Mouse (Mus musculus): ENCODE data around the gene Skida1.
A peak's percentile ranks its signal among the peaks of the same experiment; 100 is the strongest.
"Not testable (repeated sequence)": the region's sequence is repeated elsewhere in the genome, so short reads cannot be mapped to it uniquely, and the experiment has no call there.

The Skida1 gene

DNA sequence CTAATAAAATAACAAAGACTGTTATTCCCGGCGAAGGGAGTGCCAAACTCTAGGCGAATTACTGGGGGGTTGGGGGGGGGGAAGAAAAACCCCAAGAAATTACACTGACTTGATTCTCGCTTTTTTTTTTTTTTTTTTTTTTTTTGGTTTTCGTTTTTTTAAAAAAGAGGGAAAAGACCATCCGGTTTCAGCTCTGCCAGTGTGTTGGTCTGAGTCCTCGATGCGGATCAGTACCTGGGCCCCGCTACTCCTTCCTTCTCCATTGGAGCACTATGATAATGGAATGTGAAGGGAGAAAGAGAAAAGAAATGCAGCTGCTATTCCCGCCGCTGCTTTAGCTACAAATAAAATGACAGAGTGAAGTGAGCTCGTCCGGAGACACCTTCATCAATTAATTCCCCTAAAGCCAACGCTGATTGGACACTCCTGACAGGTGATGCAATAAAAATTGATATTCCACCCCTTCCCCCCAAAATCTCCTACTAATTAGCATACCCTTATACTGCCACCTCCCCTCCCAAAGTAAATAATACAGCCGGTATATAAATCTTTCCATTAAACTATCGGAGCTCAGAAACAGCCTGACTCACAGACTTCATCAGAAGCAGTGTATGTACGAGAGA is at the start of gene Skida1:
TSS of gene Skida1 (minus strand) at position 599 of the 623 bp plus-strand sequence.
- peak; percentile 85 for DNase-seq (ENCODE audit: low read depth, low spot score)

DNA sequence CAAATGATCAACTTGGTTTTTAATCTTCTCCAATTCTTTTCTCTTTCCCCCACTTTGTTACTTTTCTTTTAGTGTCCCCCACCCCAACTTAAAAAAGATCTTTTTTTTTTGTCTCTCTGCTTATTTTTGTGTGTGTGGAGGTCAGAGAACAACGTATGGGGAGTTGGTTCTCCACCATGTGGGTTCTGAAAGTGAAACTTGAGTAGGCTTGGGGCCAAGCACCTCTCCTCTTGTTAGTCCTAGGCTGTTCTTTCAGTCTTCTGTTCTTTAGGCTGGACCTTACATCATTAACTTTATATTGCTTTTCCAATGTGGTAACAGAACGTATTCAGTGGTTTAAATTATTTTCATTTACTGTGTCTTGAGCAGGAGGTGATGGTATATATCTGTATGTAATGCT is 47.0 kb upstream of the Skida1 start:
- DNase-seq (ENCODE audit: low read depth, low spot score) = no peak

DNA sequence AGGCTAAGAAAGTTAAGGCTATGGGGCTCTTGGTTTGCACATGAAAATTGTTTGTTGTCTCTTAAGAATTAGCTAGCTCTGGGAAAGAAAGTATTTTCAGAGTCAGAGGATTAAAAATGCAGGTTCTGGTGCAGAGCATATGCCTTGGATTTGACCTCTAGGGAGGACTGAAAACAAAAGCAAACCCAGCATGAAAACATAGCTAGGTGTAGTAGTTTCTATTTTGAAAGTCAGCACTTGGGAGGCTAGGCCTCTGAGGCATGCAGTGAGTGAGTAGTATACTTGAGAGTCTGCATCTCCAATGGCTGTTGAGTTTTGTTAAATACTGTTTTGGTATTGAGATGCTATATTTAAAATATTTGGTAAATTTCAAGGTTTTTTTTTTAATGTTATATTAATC is 45.5 kb upstream of the Skida1 start:
- no peak for DNase-seq (ENCODE audit: low read depth, low spot score)

DNA sequence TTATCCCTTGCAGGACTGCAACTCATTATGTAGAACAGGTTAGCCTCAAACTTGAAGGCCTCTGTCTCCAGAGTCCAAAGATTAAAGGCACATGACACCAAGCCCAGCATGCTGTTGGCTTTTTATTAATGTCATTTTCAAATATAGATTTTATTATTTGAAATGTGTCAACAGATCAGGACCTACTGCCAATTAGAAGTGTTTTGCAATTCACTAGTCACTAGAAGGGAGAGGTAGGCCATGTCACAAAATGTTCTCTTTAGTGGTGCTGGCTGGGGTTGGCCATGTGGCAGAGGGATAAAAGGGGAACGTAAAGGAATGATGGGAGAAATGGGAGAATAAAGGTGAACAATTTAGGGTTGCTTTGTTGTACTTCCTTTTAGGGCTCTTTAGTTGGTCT is 45.0 kb upstream of the Skida1 start:
- no peak for DNase-seq (ENCODE audit: low read depth, low spot score)

DNA sequence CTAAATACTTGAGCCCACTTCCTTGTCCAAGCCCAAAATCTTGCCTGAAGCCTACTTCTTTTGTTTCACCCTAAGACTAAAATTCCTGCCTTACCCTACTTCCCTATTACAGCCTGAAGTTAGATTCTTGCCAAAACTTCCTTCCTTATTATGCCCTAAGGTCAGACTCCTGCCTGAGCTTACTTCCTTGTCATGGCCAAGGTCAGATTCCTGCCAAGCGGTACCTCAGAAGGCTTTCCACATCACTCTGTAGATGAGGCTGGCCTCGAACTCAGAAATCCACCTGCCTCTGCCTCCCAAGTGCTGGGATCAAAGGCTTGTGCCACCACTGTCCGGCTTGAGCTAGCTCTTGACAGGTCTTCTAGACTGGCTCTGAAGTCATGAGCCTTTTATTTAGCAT is 38.8 kb upstream of the Skida1 start:
- DNase-seq (ENCODE audit: low read depth, low spot score) = not testable (repeated sequence)

DNA sequence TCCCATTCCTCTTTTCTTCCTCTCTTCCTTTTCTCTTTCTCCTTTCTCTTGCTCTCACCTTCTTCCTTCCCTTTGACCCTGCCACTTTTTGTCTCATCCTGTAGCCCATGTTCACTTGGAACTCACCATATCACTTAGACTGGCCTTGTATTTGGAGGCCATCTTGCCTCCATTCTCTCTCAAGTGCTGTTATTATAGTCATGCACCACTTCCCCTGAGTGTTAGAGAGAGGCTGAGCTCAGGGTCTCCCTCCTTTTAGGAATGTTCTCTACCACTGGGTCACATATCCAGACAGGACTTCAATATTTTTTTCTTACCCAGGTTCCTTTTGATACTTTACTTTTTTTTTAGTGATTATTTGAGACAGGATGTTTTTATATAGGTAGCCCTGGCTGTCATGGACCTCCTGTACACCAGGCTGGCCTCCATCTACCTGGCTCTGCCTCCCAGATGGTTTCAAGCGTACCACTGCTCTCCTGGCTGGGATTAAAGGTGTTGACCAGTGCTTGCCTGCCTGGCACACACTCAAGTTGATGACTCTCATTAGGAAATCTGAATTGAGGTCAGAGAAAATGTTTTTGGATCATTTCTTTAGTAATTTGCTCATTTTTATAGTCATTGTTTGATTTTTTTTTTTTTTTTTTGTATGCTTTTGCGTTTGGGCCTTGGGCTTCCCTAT is 31.5 kb upstream of the Skida1 start:
- DNase-seq (ENCODE audit: low read depth, low spot score) = no peak

DNA sequence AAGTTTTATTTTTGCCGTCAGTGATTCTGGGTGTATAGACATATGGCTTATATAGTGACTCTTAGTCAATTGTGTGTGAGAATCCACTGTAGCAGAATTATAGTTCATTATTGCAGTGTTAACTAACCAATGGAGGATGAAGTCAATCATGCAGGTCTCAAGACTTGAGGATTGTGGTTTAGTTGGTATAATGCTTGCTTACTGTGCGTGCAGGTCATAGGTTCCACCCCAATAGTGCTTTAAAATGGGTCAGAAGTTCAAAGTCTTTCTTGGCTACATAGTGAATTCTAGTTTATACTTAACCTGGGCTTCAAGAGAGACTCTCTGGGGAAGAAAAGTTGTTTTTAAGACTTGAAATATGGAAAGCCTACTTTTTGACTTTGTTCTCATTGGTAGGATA is 23.1 kb upstream of the Skida1 start:
- no peak for DNase-seq (ENCODE audit: low read depth, low spot score)

DNA sequence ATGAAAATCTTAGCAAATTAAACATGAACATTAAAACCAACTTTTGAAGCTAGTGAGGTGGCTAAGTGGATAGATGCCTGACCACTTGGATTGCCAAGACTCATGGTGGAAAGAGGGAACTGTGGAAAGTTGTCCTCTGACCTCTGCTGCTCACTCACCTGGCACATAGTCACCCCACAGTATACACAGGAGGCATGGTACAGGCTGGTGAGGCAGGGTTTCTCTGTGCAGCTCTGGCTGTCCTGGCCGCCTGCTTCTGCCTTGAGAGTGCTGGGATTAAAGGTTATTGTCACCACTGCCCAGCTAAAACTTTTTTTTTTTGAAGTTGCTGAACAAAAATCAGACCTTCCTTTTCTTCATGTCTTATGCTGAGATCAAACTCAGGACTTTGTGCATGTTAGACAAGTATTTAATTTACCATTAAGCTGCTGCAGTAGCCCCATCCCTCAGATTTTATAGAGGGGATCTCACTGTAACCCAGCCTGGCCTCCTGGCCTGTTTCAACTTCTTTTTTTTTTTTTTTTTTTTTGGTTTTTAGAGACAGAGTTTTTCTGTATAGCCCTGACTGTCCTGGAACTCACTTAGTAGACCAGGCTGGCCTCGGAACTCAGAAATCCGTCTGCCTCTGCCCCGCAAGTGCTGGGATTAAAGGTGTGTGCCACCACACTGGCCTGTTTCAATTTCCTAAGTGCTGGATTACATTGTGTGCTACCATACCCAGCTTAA is 19.4 kb upstream of the Skida1 start:
- DNase-seq (ENCODE audit: low read depth, low spot score) = no peak

DNA sequence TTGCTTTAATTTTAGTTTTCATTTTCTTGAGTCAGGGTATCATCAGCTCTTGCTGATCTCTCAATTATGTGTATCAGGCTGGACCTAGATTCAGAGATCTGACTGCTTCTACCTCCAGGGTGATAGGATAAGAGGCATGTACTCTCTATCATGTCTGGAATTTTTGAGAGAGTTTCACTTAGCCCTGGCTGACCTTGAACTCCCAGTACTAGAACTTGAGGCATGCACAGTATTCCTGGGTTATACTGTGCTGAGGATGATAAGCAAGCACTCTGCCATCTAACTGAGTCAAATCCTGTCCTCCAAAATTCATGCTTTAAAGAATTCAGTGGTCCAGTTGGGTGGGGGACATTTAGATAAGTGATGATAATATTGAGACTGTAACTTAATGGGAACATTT is 17.6 kb upstream of the Skida1 start:
- DNase-seq (ENCODE audit: low read depth, low spot score) = no peak

DNA sequence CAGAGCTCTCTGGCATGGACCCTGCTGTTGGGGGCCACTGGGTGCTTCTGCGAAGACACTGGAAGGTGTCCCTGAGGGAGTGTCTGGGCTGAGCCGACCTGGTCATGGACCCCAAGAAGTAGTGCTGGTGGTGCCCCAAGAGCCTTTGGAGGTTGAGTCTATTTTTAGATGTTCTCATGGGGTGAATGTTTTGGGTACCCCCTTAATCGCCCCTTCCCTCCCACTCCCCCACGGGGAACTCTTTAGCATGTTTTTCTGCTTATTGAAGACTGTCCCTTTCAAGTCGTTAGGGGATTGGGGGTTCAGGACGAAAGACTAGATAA is 16.8 kb upstream of the Skida1 start:
- DNase-seq (ENCODE audit: low read depth, low spot score) = no peak

DNA sequence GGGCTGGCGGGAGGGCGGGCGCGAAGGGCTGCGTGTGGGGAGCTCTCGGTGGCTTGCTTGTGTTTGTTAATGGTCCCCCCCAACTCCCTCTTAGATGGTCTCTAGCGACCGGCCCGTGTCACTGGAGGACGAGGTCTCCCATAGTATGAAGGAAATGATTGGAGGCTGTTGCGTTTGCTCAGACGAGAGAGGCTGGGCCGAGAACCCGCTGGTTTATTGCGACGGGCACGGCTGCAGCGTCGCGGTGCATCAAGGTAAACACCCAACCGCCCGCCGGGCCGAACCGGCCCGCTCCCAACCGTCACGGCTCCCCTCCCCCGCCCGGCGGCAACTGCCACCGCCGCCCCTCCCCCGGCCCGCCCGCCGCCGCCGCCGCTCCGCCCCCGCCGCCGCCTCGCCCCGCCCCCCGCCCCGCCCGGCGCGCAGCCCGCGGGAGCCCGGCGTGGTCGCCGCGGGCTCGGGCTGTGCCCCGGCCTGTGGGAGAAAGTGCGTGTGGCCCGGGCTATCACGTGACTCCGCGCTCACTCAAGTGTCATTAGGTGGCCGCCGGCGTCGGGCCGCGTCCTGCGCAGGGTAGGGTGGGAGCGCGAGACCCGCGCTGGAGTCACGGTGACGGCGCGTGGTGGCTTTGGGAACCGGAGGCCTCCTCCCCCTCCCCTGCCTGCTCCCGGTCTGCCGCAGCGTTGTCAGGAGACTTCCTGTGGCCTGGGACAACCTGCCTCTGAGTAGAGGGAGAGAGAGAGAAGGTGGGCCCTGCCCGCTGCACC is 16.3 kb upstream of the Skida1 start:
- DNase-seq (ENCODE audit: low read depth, low spot score) = peak; percentile 62

DNA sequence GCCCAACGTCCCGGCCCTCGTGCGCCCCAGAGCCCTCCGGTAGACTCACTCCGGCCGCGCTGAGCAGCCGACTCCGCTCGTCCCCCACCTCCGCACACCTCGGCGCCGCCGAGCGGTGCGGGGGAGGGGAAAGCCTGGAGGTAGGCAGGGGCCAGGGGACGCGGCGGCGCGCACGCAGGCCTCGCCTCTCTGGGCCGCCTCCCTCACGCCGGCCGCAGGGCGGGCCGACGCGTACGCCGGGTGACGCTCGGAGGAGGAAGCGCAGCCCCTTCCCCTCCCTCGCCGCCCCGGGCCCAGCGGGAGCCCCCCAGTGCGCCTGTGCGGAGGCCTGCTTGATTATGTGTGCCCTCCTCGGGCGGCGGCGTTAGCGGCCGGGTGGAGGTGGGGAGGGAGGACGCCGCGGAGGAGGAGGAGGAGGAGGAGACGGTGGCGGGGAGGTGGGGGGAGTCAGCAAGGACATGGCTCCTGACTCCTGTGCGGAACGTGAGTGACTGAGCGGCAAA is 15.6 kb upstream of the Skida1 start:
- DNase-seq (ENCODE audit: low read depth, low spot score) = peak; percentile 94

DNA sequence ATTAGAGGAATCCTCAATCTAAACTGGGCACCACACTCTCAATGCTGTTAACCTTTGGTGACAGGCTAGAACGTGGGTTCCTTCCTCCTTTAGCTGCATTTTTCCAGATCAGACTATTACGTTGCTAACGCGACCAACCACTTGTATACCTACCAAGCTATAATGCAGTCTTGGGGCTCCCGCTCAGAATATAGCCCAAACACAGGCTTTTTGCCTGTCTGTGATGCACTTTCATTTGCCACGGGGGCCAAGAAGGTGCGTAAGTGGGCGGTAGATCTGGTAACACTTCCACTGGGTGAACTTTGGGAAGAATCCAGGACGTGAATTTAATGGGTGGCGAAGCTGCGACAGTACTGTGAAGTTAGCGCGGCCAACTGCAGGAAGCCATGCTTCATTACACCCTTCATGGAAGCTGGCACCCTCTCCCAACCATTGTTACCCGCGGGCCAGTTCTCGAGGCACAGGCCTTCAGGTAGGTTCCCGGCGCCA is 15.0 kb upstream of the Skida1 start:
- DNase-seq (ENCODE audit: low read depth, low spot score) = peak; percentile 64

DNA sequence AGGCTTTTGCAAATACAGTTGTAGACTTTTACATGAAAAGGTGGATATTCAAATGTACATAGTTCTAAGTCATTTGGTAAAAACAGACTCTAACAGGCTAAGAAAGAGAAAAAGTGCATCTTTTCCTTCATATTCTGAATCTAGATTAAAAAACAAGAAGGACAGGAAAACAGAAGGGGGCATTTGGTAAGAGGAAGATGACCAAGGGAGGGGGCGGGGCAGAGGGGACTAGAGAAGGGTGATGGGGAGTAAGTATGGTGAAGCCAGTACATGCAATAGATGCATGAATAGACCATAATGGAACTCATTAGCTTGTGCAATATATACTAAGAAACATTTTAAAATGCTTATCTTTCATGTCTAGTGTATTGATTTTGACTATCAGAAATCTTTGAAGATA is 11.5 kb upstream of the Skida1 start:
- DNase-seq (ENCODE audit: low read depth, low spot score) = no peak

DNA sequence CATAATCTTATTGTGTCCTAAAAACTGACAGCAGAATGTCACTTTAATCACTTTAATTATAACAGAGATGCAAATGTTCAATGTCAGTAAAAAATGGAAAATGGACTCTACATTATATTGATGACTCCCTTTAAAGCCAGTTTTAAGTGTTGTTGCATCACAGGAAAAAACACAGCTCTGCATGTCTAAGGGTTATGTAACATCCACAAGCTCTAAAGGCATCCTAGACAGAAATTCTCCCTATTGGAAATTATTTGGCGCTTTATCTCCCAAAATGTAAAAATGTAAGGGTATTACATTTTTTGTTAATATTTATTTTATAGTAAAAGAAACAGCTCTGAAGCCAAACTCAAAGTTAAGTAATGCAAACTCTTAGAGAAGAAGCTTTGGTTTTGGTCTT is 11.0 kb upstream of the Skida1 start:
- no peak for DNase-seq (ENCODE audit: low read depth, low spot score)

DNA sequence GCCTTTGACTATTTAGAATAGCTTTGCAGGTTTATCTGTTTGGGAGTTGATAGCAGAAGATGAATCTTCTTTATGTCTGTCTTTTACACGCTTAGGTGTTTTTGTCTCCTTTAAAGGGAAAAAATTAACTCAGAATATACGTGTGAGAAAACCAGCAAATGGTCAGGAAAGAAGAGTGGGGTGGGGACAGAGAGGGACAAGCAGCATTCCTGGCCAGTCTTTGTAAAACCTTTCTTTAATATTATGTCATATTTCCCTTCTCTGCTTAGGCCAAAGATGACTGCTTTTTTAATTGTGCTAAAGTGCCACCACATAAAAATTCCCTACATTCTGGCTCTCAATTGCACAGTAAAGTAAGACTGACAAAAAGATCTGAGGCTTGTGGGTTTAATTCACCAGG is 10.2 kb upstream of the Skida1 start:
- no peak for DNase-seq (ENCODE audit: low read depth, low spot score)

DNA sequence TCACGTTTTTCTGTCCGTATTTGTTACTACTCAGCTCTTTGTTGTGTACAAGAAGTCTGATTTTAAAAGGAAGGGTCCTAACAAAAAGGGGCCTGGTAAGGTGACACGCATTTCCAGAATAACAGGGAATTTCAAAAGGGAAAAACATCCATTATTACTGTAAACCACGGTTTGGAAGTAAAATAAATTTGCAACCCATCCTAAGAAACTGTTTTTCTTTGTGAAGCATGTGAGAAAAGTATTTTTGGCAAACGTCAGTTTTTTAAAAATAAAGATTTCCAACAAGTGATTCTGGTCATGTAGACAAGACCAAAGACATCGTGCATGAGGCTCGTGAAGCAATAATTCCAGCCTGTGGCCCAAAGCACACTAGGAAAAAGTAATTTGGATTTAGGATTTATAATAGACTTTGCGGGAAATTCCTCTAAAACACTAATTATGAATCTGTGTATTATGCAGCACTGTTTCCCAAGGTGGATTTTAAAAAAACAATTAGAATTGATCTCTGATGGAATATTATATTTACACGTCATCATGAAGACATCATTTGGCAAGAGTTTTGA is 9.4 kb upstream of the Skida1 start:
- DNase-seq (ENCODE audit: low read depth, low spot score) = no peak

DNA sequence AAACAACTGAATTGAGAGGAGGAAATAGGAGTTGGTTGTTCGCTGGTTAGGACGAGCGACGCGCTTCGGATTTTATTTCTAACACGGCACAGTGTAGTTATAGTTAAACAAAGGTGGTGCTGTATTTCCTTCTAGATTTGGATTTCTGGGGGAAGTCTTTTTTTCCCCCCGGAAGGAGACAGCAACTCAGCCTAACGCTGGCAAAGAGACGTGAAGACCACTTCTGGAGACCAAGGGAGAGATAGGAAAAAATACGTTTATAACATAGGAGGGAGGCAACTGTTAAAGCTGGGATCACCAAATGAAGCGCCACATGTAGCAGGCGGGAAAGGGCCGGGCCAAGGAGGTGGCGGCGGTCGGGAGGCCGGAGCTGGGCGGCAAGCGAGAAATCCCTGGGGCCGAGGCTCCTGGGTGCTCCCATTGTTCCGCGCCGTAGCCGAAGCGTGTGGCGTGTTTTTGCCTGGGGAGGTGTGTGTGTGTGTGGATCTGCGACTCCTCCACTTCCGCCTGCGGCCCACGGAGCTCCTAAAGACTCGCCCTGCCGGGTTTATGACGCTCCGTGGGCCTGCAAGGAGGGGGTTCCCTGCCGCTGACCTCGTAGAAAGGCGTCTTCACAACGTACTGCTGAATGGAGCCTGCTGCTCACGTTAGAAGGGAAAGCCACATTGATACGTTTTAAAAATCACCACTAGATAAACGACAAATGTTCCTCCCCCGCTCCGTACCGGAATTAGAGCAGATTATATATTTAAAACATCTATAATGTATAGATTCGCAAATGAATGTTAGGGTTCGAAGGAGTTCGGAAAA is 8.7 kb upstream of the Skida1 start:
- no peak for DNase-seq (ENCODE audit: low read depth, low spot score)

DNA sequence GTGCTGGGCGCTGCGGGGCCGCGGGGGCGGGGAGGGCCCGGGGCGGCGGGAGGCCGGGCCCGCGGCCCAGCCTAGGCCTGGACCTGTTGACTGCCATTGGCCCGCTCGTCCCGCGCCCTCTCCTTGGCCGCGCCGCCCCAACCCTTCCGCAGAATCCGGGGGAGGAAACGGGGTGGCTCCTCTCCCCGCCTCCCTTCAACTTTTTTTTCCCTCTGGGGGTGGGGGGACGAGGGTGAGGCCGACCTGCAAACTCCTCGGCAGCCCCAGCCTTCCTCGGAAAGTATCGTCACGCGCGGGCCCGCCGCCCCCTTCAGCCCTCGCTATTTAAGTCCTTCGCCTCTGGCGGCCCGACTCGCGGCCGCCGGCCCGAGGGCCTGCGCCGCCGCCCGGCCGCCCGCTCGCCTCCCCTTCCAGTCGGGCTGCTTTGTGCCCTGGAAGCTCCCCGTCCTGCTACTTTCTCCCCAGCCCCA is 8.0 kb upstream of the Skida1 start:
- peak; percentile 95 for DNase-seq (ENCODE audit: low read depth, low spot score)

DNA sequence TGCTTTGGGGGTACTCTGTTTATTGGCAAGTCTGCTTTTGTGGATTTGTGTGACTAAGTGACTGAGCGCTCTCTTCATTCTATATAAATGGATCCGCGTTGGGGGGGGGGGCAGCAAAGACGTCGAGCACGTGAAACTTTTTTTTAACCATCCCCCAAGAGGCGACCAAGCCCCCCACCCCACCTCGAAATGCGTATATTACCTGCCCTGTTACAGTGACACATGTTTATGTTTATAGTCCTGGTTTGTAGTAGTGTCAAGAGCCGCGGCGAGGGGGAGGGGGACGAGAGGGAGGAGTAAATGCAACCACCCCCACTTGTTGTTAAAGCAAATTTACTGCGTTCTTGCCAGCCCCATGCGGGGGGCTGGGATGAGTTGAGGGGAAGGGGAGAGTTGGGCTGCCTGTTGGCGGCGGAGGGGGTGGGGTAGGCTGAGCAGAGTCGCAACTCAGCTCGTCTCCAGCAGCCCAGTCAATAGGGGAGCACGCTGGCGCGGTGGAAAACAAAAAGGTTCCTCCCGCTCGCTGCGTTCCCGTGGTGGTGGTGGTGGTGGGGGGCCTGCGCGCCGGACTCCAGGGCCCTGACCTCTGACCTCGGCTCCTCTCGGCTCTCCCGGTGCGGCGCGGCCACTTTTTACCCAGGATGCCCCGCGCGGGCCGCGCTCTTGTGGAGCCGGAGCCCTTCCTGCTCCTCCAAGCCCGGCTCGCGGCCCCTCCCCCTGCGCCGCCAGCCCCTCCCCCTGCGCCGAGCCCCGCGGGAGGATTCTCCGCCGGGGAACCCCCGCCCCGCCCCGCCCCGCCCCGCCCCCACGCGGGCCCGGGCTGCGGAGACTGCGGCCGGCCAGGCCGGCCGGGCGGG is 7.3 kb upstream of the Skida1 start:
- peak; percentile 95 for DNase-seq (ENCODE audit: low read depth, low spot score)

Measured in forelimb bud, embryonic 11.5 days (tissue).